Mouse (Mus musculus) heart, embryonic 14.5 days (tissue): Measurements from ENCODE around the gene Slc9b1. TPM values are rescaled to one million over a fixed set of nuclear protein-coding genes. Genes with fewer than 3 reads are reported as not detected.
A peak's percentile ranks its signal among the peaks of the same experiment; 100 is the strongest.

Experiments
- ATAC-seq: fragments of 200-750 bp; cut with Nextera tagmentation; 2 replicates; pipeline ENCODE4 v1.8.0; 2017; ENCODE audit warnings: low read depth, moderate TSS enrichment; ENCODE audit not compliant: insufficient number of reproducible peaks, insufficient read depth, low FRiP score
- H3K27ac ChIP-seq, 2 experiments: fragments of 200-500 bp in 1 of 2; fragments of 300-500 bp in 1 of 2; sonication (generic) in 1 of 2; replicated peaks in 1 of 2; 2 replicates each; pipeline ENCODE4 v1.5.1; 2012 to 2014; ENCODE audit warnings: low read depth in 2 of 2, low read length in 2 of 2, control low read depth in 1 of 2, mild to moderate bottlenecking in 1 of 2, mixed read lengths in 1 of 2; ENCODE audit not compliant: control insufficient read depth in 1 of 2, insufficient read depth in 1 of 2
- H3K27me3 ChIP-seq: fragments of 300-500 bp; sonication (generic); 2 replicates; pipeline ENCODE4 v1.6.1; 2014; ENCODE audit warnings: mild to moderate bottlenecking, low read length, control low read depth; ENCODE audit not compliant: control insufficient read depth, insufficient read depth
- H3K36me3 ChIP-seq: fragments of 300-500 bp; sonication (generic); 2 replicates; pipeline ENCODE4 v1.6.1; 2014; ENCODE audit warnings: mild to moderate bottlenecking, control low read depth, low read length, mixed read lengths; ENCODE audit not compliant: control insufficient read depth, insufficient read depth
- H3K4me1 ChIP-seq, 2 experiments: fragments of 200-500 bp in 1 of 2; fragments of 300-500 bp in 1 of 2; sonication (generic) in 1 of 2; 2 replicates each; pipeline ENCODE4 v1.6.1; 2012 to 2014; ENCODE audit warnings: low read length in 2 of 2, control low read depth in 1 of 2, mixed read lengths in 1 of 2; ENCODE audit not compliant: control insufficient read depth in 2 of 2, insufficient read depth in 2 of 2
- H3K4me2 ChIP-seq: fragments of 300-500 bp; sonication (generic); 2 replicates; pipeline ENCODE4 v1.6.1; 2014; ENCODE audit warnings: mild to moderate bottlenecking, low read length
- H3K4me3 ChIP-seq, 2 experiments: fragments of 200-500 bp in 1 of 2; fragments of 300-500 bp in 1 of 2; sonication (generic) in 1 of 2; 2 replicates each; pipeline ENCODE4 v1.5.1; 2012 to 2014; ENCODE audit warnings: low read length in 2 of 2, mild to moderate bottlenecking in 2 of 2, control low read depth in 1 of 2, low read depth in 1 of 2, moderate library complexity in 1 of 2; ENCODE audit not compliant: control insufficient read depth in 1 of 2, insufficient read depth in 1 of 2
- H3K9ac ChIP-seq: fragments of 300-500 bp; sonication (generic); 2 replicates; pipeline ENCODE4 v1.6.1; 2014; ENCODE audit warnings: mild to moderate bottlenecking, low read length
- H3K9me3 ChIP-seq: fragments of 300-500 bp; sonication (generic); 2 replicates; pipeline ENCODE4 v1.6.1; 2016; ENCODE audit warnings: low read length, control low read depth; ENCODE audit not compliant: control insufficient read depth
- WGBS: fragments of 180-500 bp; shearing (Covaris S2); extraction: QIAGEN DNeasy Blood & Tissue Kit; methylation state at CpG from one replicate; pipeline ENCODE4 v1.1.7; 2014; 5-methylcytosine and 5-hydroxymethylcytosine counted together
- polyA plus RNA-seq: library from polyadenylated mRNA; unstranded; fragments of >200 nt; fragmentation: Nextera tagmentation; extraction: Ambion mirVana; gene quantifications from 2 replicates; pipeline ENCODE4 v1.2.1, GENCODE M21; 2014

Slc9b1 gene
- polyA plus RNA-seq, 1 experiment from 2014 or later, result not detected

- H3K9ac ChIP-seq, result peak overlapping the region; percentile 99
- H3K4me1 ChIP-seq, result peaks cover 0 to 24% of the 10 kb centered on the region in 2 experiments; a peak in 3 of 4 replicates
- H3K4me3 ChIP-seq, result peak overlapping the region; percentile 84 to 94
- H3K27ac ChIP-seq, result peak overlapping the region; percentile 98 to 100
- no peaks in the 10 kb centered on the region for H3K27me3 ChIP-seq
- H3K36me3 ChIP-seq, result peaks cover 29% of the 10 kb centered on the region
- peak; percentile 68 for ATAC-seq
- 0 out of 2 replicates have a peak overlapping the region, but pooled peaks have one; percentile 12 for H3K4me2 ChIP-seq
- H3K9me3 ChIP-seq, result no peaks in the 10 kb centered on the region
- under 1% methylated on average over 43 of the region's 50 CpGs for WGBS
Observed at GRCm38 (mm10) chr3:135438531-135438912, 90.7 kb downstream of the Slc9b1 start.

- ATAC-seq, result peak; percentile 66
- Histone ChIP-seq H3K27me3 (no peaks in the 10 kb centered on the region), H3K9ac (peak overlapping the region; percentile 99), H3K4me1 (peaks cover 0 to 28% of the 10 kb centered on the region in 2 experiments; a peak in 3 of 4 replicates), H3K9me3 (no peaks in the 10 kb centered on the region), H3K36me3 (peaks cover 33% of the 10 kb centered on the region), H3K27ac (peak overlapping the region; percentile 98 to 100), H3K4me2 (peak overlapping the region; percentile 79), H3K4me3 (peak overlapping the region; percentile 84 to 94)
- WGBS, result 0% methylated on average over 40 of the region's 76 CpGs
Observed at GRCm38 (mm10) chr3:135438913-135439531, 91.2 kb downstream of the Slc9b1 start.

- Histone ChIP-seq H3K36me3 (peaks cover 39% of the 10 kb centered on the region), H3K27ac (peak overlapping the region; percentile 98 to 100)
- WGBS, result 2% methylated on average over 15 of the region's 15 CpGs
Observed at GRCm38 (mm10) chr3:135439651-135440050, 91.8 kb downstream of the Slc9b1 start.

GRCm38 (mm10) chr3:135440221-135440620 is 92.4 kb downstream of the Slc9b1 start:
- 14% methylated on average over 7 of the region's 7 CpGs for WGBS
- H3K27ac ChIP-seq, result peak overlapping the region; percentile 98 to 100
- peaks cover 0 to 37% of the 10 kb centered on the region in 2 experiments; a peak in 3 of 4 replicates for H3K4me1 ChIP-seq
- H3K9ac ChIP-seq, result peak overlapping the region; percentile 99
- no peaks in the 10 kb centered on the region for H3K9me3 ChIP-seq
- H3K4me3 ChIP-seq, result peak overlapping the region; percentile 84 to 94
- no peak for ATAC-seq
- H3K27me3 ChIP-seq, result no peaks in the 10 kb centered on the region
- peaks cover 43% of the 10 kb centered on the region for H3K36me3 ChIP-seq
- H3K4me2 ChIP-seq, result peak overlapping the region; percentile 79

More at GRCm38 (mm10) chr3:135439651-135440050, 91.8 kb downstream of the Slc9b1 start:
- Histone ChIP-seq H3K9me3 (no peaks in the 10 kb centered on the region), H3K27me3 (no peaks in the 10 kb centered on the region), H3K4me2 (peak overlapping the region; percentile 79), H3K4me3 (peak overlapping the region; percentile 84 to 94), H3K4me1 (peaks cover 0 to 33% of the 10 kb centered on the region in 2 experiments; a peak in 3 of 4 replicates), H3K9ac (peak overlapping the region; percentile 99)
- ATAC-seq, result no peak

GRCm38 (mm10) chr3:135440621-135441020 is 92.8 kb downstream of the Slc9b1 start:
- Histone ChIP-seq H3K9me3 (no peaks in the 10 kb centered on the region), H3K27me3 (no peaks in the 10 kb centered on the region), H3K4me3 (peak overlapping the region; percentile 84 to 94), H3K27ac (peak overlapping the region; percentile 98 to 100; a peak in 2 of 4 replicates), H3K9ac (peak overlapping the region; percentile 99), H3K4me1 (peaks cover 0 to 37% of the 10 kb centered on the region in 2 experiments; a peak in 3 of 4 replicates), H3K4me2 (peak overlapping the region; percentile 79), H3K36me3 (peaks cover 43% of the 10 kb centered on the region)
- 23% methylated on average over 10 of the region's 10 CpGs for WGBS
- ATAC-seq, result no peak

DNA sequence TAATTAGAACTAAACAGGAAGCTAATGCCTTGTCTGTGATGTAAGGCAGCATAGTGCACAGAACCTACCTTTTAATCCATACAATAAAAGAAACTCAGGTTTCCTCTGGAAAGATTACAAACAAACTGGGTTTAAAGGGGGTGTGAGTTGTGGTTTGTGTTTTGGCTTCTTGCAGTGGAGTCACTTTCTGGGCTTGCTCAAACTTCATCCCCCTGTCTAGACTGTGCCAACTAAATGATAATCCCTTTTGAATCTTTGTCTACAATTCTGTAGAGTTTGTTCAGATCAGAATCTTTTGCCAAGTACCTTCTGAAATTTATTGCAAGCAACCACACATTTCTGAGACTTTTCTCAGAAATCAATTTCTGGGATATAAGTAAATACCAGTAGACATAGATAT is 97.1 kb downstream of the Slc9b1 start:
- Histone ChIP-seq H3K4me2 (0 out of 2 replicates have a peak overlapping the region, but pooled peaks have one; percentile 32), H3K27me3 (no peaks in the 10 kb centered on the region), H3K4me1 (peaks cover 0 to 30% of the 10 kb centered on the region in 2 experiments; a peak in 3 of 4 replicates), H3K9ac (no peak overlapping the region), H3K4me3 (no peak overlapping the region), H3K36me3 (peaks cover 65% of the 10 kb centered on the region), H3K27ac (no peak overlapping the region), H3K9me3 (no peaks in the 10 kb centered on the region)
- ATAC-seq, result no peak
